Comparison of ENCODE assay signal across 9 mouse cellular contexts in the genomic region with DNA sequence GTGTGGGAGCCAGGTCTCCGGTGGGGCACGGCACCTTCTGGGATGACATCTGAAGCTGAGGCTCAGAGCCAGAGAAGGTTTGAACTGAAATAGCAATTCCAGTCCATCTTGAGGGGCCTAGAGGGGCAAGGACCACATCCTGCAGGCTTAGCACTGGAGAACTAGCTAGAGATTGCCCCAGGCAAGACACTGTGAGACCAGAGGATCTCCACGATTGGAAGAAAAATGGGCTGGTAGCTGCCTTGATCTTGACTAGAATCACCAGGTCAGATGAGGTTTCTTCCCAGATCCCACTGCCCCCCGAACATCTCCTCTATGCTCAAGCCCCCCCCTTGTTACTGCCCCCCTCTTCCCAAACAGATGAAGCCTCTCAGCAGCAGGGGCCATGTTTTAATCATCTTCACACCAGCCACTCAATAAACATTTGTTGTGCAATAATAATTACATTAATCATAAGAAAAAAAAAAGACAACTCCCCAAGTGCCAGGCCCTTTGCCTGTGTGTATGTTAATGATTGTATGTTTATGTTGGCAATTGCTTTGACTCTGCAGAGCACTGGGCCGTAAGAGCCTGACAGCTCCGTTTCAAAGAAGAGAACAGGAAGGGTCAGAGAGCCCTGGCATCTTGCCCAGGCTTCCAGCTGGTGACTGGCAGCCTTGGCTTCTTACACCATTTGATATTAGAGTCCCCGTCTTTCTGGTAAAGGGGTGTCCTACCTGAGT.
DNase-seq lines count a peak whose midpoint lies in the region; ATAC-seq and TF ChIP-seq lines count a peak whose summit lies in the region.
"Had no signal": no experiment of that assay in that cellular context is flagged by ENCODE, and none has a peak within 500 bp of the region (broad histone marks: within the 10 kb centered on the region; RNA-seq: fewer than 3 reads in every experiment).

No protein-coding gene starts in this region.

- no peak overlapping the region for H3K4me3 ChIP-seq in forebrain, embryonic 12.5 days (replicated peaks)
- no peak overlapping the region for H3K4me3 ChIP-seq in forebrain, embryonic 10.5 days
- H3K4me3 ChIP-seq in forebrain, postnatal 0 days (ENCODE audit: low read depth, low read length) = no peak overlapping the region
- H3K4me3 ChIP-seq: liver, embryonic 13.5 days had no signal

- no peak overlapping the region for H3K4me2 ChIP-seq in forebrain, embryonic 12.5 days
- no peak overlapping the region for H3K4me2 ChIP-seq in forebrain, postnatal 0 days (ENCODE audit: low read depth)
- H3K4me2 ChIP-seq: liver, embryonic 13.5 days had no signal

- H3K9ac ChIP-seq in forebrain, embryonic 12.5 days = no peak overlapping the region
- H3K9ac ChIP-seq in forebrain, postnatal 0 days = no peak overlapping the region
- H3K9ac ChIP-seq: liver, embryonic 13.5 days had no signal

- no peak for DNase-seq in forebrain, embryonic 10.5 days (ENCODE audit: extremely low spot score, low spot score)
- DNase-seq in 3134 (ENCODE audit: extremely low read depth, insufficient read length, low spot score) = peak; percentile 24
- DNase-seq in forebrain, postnatal 0 days = peak; percentile 59
- DNase-seq in kidney, postnatal 36 days = peak; percentile 82 to 90
- DNase-seq in layer of hippocampus, postnatal 10 days (ENCODE audit: low spot score in 2 of 2) = no peak
- no peak for DNase-seq in frontal cortex, postnatal 25 days (ENCODE audit: low spot score in 2 of 2)
- DNase-seq in embryo, embryonic 10.5 days (ENCODE audit: low spot score) = no peak
- DNase-seq: liver, embryonic 13.5 days had no signal

- no peak overlapping the region for H3K27ac ChIP-seq in forebrain, embryonic 12.5 days
- no peak overlapping the region for H3K27ac ChIP-seq in forebrain, embryonic 10.5 days
- no peak overlapping the region for H3K27ac ChIP-seq in forebrain, postnatal 0 days (ENCODE audit: low read depth, low read length)
- H3K27ac ChIP-seq: liver, embryonic 13.5 days had no signal

- peaks cover 65% of the 10 kb centered on the region for H3K27me3 ChIP-seq in forebrain, embryonic 12.5 days
- H3K27me3 ChIP-seq in forebrain, embryonic 10.5 days (ENCODE audit: poor library complexity, severe bottlenecking) = peaks cover 83% of the 10 kb centered on the region
- peaks cover 6% of the 10 kb centered on the region for H3K27me3 ChIP-seq in forebrain, postnatal 0 days (ENCODE audit: insufficient read depth, low read length)
- H3K27me3 ChIP-seq: liver, embryonic 13.5 days had no signal

- WGBS in forebrain, embryonic 12.5 days = 53% methylated on average over 7 of the region's 7 CpGs
- 78% methylated on average over 7 of the region's 7 CpGs for WGBS in forebrain, embryonic 10.5 days
- 32% methylated on average over 7 of the region's 7 CpGs for WGBS in forebrain, postnatal 0 days

- peak; percentile 55; the same call in 1 of the 2 replicates for ATAC-seq in forebrain, embryonic 12.5 days (ENCODE audit: low FRiP score)
- ATAC-seq in forebrain, postnatal 0 days = no peak

- no peaks in the 10 kb centered on the region for H3K36me3 ChIP-seq in forebrain, embryonic 12.5 days (replicated peaks)
- H3K36me3 ChIP-seq in forebrain, embryonic 10.5 days (replicated peaks) = no peaks in the 10 kb centered on the region
- H3K36me3 ChIP-seq in forebrain, postnatal 0 days (ENCODE audit: insufficient read depth) = no peaks in the 10 kb centered on the region
- H3K36me3 ChIP-seq: liver, embryonic 13.5 days had no signal

- no peak for TF ChIP-seq CTCF in forebrain, postnatal 0 days (IDR thresholded peaks at IDR 0.05; ENCODE audit: low read depth)

- H3K9me3 ChIP-seq in forebrain, embryonic 12.5 days = peaks cover 1% of the 10 kb centered on the region; the same call in 1 of the 2 replicates
- H3K9me3 ChIP-seq in forebrain, embryonic 10.5 days = peaks cover 1% of the 10 kb centered on the region; the same call in 1 of the 2 replicates
- no peaks in the 10 kb centered on the region for H3K9me3 ChIP-seq in forebrain, postnatal 0 days (ENCODE audit: low read length)
- H3K9me3 ChIP-seq: liver, embryonic 13.5 days had no signal

- H3K4me1 ChIP-seq in forebrain, embryonic 12.5 days = peaks cover 23% of the 10 kb centered on the region
- peaks cover 24% of the 10 kb centered on the region for H3K4me1 ChIP-seq in forebrain, embryonic 10.5 days
- peaks cover 9% of the 10 kb centered on the region for H3K4me1 ChIP-seq in forebrain, postnatal 0 days (ENCODE audit: insufficient read depth)
- H3K4me1 ChIP-seq: liver, embryonic 13.5 days had no signal

Comparison
In these comparisons a context has a peak if more than half of its experiments do, and no peak if none do; other contexts are left out.
1. DNase-seq: peak in 3134 (single experiment), forebrain, postnatal 0 days (single experiment) and kidney, postnatal 36 days (2 of 2); none in forebrain, embryonic 10.5 days (single experiment), layer of hippocampus, postnatal 10 days (0 of 2), frontal cortex, postnatal 25 days (0 of 2) and embryo, embryonic 10.5 days (single experiment).